Mouse (Mus musculus): ENCODE measurements around the gene Itgb5.

Itgb5 gene

DNA sequence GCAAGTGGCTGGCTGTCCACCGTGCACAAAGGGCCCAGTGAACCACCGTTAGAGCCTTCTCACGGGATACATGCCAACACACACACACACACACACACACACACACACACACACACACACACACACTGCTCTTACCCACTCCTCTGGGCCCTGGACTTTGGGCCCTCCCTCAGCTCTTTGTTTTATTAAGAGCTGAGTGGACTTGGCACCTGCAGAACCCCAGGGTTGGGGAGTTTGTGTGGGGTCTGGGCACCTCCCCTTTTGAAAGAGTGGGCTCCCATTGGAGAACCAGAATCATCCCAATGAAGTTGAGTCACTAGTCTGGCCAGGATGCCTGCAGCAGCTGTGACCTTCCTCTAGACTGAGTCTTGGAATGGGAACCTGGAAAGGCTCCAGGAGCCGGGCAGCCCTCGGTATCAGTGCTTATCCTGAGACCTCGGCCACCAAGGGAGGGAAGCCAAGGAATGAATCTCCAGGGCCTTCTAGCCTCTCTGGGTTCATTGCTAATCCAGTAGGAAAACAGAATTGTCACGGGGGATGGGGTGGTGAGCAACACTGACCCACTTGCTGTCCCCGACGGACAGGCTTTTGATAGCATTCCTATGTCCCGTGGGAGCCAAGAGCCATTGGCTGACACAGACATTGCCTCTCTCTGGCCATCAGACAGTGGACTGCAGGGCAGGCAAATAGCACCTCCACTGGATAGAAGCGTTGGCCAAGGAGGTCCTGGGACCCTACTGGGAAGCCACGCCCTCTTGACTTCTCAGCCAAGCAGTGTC is 87.2 kb downstream of the Itgb5 start:
- peak; percentile 83 to 84 for DNase-seq

- DNase-seq = peak in 1 of 2 experiments; percentile 39
These were observed 87.9 kb downstream of the Itgb5 start for GRCm38 (mm10) chr16:33917390-33917789.

DNA sequence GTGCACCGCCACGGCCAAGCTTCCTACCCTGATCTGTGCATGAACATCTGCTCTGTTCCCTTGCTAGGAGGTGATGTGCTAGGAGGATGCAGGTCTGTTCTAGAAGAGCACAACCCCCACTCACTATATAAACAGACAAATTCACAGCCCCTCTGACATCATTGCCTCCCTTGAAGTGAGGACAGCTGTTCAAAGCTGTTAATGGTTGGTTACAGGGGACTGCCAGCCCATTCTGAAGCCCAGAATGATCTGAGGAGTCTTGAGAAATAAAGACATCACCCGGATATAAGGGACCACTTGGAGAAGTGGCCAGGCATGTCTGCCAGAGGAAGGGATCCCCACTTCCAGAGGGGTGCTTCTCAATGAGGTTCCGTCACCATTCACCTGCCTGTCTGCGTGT is 88.5 kb downstream of the Itgb5 start:
- DNase-seq = no peak

DNA sequence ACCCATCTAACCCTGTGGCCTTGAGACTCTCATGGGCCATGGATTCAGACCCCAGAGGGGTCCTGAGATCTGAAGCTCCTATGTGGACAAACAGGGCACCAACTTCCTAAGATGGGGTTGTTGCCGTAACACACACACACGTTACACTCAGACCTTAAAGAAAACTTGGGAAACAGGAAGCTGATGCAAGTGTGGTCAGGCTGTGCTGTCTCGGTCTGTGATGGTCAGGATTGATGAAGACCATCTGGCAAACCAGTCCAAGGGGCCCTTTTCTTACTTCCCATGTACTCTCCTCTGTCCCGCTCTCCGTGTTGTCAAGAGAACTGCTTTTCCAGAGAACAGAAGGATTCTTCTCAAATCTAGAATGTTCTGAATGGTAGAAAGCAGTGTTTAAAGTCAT is 92.0 kb downstream of the Itgb5 start:
- no peak for DNase-seq

DNA sequence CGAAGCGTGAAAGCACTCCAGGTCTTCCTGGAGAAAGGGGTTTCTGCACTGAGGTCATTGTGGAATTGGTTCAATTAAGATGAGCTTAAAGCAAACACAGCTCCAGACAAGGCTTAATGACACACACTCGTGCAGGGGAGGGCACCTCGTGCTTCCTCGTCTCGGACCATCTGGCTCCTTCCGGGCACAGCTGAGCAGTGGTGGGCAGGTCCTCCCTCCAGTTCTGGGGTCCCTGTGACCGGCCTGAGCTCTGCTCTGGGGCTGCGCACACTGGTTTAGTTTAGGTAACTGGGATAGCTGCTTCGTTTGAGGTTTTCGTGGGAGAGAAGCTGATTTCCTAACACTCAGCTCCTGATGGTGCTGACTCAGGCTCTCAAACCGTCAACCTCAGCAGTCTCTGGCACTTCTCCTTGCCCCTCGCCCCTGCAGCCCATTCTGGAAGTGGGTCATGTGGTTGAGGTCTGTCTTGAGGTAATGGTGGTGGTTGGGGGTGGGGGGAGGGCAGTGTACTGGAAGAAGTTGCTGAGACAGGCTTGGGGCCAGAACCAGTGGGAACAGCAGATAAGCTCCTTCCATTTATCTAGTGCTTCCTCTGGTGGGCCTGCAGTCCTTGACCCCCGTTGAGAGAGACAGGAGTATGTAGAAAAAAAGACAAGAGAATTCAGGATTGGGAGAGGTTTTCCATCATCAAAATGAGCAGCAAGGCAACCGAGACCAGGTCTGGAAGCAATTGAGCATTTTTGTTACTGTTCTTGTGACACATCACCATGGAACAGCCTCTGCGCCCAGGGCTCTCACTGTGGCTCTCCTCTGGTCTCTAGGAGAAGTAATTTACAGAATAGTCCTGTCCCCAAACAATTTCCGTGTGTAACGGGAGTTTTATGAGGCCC is 92.9 kb downstream of the Itgb5 start:
- peak; percentile 50 to 62 for DNase-seq

DNA sequence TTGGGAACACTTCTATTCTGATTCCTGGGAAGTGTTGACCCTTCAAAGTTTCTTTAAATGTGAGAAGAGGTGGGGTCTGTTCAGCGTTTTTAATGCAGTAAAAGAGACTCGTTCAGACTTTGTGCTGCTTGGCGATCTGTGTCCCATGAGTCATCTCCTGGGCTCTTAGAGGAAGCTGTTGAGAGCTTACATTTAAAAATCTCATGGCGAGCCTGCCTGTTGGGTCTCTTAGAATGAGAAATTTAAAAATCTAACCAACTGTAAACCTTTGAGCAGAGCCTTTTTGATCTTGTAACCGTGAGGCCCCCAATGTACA is 93.5 kb downstream of the Itgb5 start:
- DNase-seq = no peak

DNA sequence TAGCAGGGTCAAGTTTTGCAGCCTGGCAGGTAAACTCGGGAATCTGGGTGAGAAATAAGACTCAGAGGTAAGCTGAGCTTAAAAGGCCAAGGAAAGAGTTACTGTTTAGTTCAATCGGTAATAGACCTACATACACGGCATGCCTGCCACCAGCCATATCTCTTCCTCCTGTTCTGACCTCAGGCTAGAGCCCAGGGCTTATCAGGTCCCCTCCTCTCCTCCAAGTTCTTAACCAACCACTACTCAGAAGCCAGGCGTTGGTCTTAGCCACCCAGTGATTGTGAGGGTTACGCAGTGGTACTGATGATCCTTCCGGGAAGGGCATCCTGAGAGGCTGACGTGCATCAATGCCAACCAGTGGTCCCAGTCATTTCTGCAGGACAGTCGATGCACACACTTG is 94.3 kb downstream of the Itgb5 start:
- DNase-seq = no peak

- DNase-seq = peak; percentile 49 to 66
These were observed 97.9 kb downstream of the Itgb5 start for GRCm38 (mm10) chr16:33927263-33927824.

DNA sequence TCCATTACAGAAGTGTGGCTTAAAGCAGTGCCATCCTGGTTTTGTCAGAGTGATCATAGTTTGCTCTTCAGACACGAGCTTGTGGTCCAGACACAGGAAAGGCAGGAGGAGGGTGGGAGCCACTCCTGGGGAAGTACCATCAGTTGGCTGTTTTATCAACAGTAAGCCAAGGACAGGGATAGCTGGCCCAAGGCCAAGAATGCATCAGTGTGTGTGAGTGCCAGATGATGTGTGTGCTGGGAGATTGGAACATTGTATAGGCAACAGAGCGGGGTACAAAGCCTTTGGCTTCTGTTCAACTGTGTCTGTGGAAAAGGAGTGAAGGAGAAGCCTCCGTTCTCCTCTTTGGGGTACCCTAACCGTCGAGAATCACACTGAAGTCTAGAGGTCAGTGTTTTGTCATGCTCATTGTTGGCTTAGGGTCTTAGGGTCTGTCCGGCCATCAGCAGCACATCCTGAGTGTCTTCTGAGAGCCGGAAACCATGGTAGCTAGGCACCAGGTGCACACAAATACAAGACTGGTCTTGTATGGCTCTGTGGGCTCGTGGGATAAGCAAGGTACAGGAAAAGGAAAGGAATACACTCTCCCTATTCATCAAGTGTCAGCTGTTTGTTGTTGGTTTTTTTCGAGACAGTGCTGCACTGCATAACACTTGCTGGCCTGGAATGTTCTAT is 99.5 kb downstream of the Itgb5 start:
- no peak for DNase-seq

GRCm38 (mm10) chr16:33930785-33931184 is 101.3 kb downstream of the Itgb5 start:
- no peak for DNase-seq

- peak in 1 of 2 experiments; percentile 42 for DNase-seq
These were observed 102.2 kb downstream of the Itgb5 start for GRCm38 (mm10) chr16:33931682-33932081.

DNA sequence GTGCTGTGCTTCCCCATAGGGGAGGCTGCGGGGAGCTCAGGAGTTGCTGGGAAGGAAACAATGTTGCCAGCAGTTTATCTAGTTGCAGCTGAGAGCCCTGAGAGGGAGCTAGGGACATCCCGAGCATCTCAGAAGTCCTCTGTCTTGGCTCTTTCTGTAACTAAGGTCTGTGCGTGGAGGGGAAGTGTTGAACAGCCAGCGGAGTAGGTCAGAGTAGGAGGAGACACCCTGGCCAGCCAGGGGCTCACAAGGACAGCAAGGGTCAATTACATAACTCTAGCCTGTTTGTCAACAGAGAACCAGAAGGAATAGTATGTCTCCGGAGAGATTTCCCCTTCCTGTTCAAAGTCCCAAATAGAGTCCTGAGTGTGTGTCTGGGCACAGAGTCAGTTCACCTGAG is 102.7 kb downstream of the Itgb5 start:
- peak; percentile 83 to 93 for DNase-seq

- no peak for DNase-seq
These were observed 103.9 kb downstream of the Itgb5 start for GRCm38 (mm10) chr16:33933411-33933810.

GRCm38 (mm10) chr16:33934701-33935406 is 105.4 kb downstream of the Itgb5 start:
- DNase-seq = peak in 1 of 2 experiments; percentile 64

DNA sequence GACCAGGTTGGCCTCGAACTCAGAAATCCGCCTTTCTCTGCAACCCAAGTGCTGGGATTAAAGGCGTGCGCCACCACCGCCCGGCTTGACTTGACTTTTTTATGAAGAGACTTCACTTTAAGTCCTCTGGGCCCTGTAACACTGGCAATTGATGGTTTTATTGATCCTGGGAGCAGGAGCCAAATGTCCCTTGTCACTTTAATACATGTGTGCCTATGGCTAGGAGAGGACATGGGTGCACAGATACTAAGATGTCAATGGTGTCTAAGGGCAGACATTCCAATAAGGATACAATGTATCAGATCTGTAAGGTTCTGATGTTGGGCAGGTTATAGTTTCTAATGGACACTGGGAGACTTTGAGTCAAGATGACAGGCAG is 105.9 kb downstream of the Itgb5 start:
- no peak for DNase-seq

DNA sequence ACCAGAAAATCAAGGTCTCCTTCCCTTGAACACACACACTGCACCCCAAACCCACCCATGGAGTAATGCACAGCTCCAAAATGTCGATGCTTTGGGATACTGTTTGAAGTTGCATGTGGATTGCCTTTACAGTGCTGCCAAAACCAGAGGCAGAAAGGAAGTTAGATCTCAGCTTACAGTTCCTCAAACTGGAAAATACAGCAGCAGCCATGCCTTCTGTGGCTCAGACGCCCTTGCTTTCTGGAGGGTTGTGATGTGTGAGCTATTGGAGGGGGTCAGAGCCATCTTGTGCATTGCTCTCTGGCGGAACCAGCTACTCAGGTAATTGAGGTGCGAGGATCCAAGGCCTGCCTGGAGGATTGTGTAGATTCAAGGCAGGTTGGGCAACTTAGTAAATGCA is 107.4 kb downstream of the Itgb5 start:
- DNase-seq = no peak

GRCm38 (mm10) chr16:33937567-33937966 is 108.1 kb downstream of the Itgb5 start:
- peak; percentile 64 to 69 for DNase-seq

- DNase-seq = no peak
These were observed 109.1 kb downstream of the Itgb5 start for GRCm38 (mm10) chr16:33938311-33939132.

DNA sequence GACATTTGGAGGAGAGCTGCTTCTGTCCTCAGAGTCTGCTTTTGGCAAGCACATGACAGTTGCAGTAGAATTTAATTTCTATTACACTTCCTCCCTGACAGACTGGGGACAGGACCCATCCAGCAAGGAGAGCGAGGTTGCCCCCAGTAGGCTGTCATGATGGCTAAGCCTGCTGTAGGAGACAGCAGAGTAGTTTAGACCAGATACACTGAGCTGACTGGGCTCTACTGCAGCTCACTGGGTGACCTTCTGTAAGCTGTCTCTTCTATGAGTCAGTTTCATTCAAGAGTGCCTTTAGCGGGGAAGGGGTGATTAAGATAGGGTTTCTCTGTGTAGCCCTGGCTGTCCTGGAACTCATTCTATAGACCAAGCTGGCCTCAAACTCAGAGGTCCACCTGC is 109.7 kb downstream of the Itgb5 start:
- DNase-seq = no peak

DNA sequence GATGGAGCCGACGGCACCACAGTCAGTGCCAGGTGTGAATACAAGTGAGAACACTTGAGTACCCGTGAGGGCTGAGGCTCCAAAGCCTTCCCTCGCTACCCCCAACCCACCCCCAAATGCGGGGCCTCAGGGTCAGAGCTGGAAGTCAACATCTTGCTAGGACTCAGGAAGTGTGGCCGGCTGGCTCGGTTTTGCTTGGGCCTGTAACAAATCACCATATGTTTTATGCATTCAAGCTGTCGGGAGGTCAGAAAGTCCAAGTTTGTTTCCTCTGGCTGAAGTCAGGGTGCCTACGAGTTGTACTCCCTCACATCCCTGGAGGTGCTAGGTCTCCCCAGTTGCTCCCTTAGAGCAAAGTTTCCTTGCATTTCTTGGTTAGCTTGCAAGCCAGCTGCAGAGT is 110.2 kb downstream of the Itgb5 start:
- DNase-seq = no peak

GRCm38 (mm10) chr16:33940095-33940494 is 110.6 kb downstream of the Itgb5 start:
- no peak for DNase-seq
